Comparison of ENCODE assay signal across 22 mouse cellular contexts in the genomic region with DNA sequence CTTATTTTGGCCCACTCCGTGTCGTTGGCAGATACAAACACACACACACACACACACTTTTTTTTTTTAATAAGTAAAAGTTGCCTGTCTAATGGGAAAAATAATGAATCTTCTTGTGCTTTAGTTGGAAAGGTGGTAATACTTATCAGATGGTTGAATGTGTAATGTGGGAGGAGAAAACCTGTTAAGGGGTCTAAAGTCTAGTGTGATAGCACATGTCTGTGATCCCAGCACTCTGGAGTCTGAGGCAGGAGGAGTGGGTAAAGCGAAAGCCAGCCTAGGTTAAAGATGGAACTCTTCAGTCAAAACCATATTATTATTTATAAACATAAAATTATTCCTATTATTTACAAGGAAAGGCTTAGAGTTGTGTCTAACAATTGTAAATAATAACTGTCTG.
DNase-seq lines count a peak whose midpoint lies in the region; ATAC-seq and TF ChIP-seq lines count a peak whose summit lies in the region.
"Had no signal": no experiment of that assay in that cellular context is flagged by ENCODE, and none has a peak within 500 bp of the region (broad histone marks: within the 10 kb centered on the region; RNA-seq: fewer than 3 reads in every experiment).

No protein-coding gene starts in this region.

- H3K27me3 ChIP-seq in intestine, embryonic 15.5 days (replicated peaks): no peaks in the 10 kb centered on the region
- no peaks in the 10 kb centered on the region for H3K27me3 ChIP-seq in intestine, postnatal 0 days (replicated peaks; ENCODE audit: control insufficient read depth, insufficient read depth, low read length)
- H3K27me3 ChIP-seq in intestine, embryonic 16.5 days (replicated peaks; ENCODE audit: control insufficient read depth, insufficient read depth, low read length): no peaks in the 10 kb centered on the region
- H3K27me3 ChIP-seq in limb, embryonic 10.5 days (ENCODE audit: low read depth, poor library complexity, severe bottlenecking): no peaks in the 10 kb centered on the region
- H3K27me3 ChIP-seq: CH12.LX, Patski had no signal

- WGBS in intestine, embryonic 15.5 days: 88% methylated on average over 3 of the region's 3 CpGs
- WGBS in intestine, postnatal 0 days: 75% methylated on average over 3 of the region's 3 CpGs
- 85% methylated on average over 3 of the region's 3 CpGs for WGBS in intestine, embryonic 16.5 days
- WGBS in limb, embryonic 10.5 days: 93% methylated on average over 3 of the region's 3 CpGs

- DNase-seq in limb, embryonic 10.5 days (ENCODE audit: low spot score): no peak
- no peak for DNase-seq in adrenal gland, postnatal 4 days (ENCODE audit: low spot score in 2 of 2)
- DNase-seq in thymus, postnatal 25 days: no peak
- DNase-seq: adrenal gland, adult 2 months; adrenal gland, adult 8-10 months; adrenal gland, postnatal 10 days; adrenal gland, postnatal 14 days; adrenal gland, postnatal 25 days; adrenal gland, postnatal 36 days; B cell, adult 2 months; cerebellum, adult 11 months; cerebellum, adult 11-12 months; cerebellum, adult 18-20 months; cerebellum, adult 2 months had no signal

- H3K36me3 ChIP-seq in intestine, embryonic 15.5 days: no peaks in the 10 kb centered on the region
- no peaks in the 10 kb centered on the region for H3K36me3 ChIP-seq in intestine, postnatal 0 days (ENCODE audit: control insufficient read depth, insufficient read depth)
- H3K36me3 ChIP-seq in intestine, embryonic 16.5 days (ENCODE audit: control insufficient read depth, insufficient read depth, low read length): no peaks in the 10 kb centered on the region
- H3K36me3 ChIP-seq in limb, embryonic 10.5 days: peaks cover 8% of the 10 kb centered on the region

- no peak for TF ChIP-seq CTCF in intestine, postnatal 0 days (IDR thresholded peaks at IDR 0.05; ENCODE audit: low read depth)

- H3K9me3 ChIP-seq in intestine, embryonic 15.5 days: no peaks in the 10 kb centered on the region
- H3K9me3 ChIP-seq in intestine, postnatal 0 days (ENCODE audit: control insufficient read depth): no peaks in the 10 kb centered on the region
- no peaks in the 10 kb centered on the region for H3K9me3 ChIP-seq in intestine, embryonic 16.5 days (ENCODE audit: control insufficient read depth, low read length)
- H3K9me3 ChIP-seq in limb, embryonic 10.5 days (replicated peaks): no peaks in the 10 kb centered on the region
- H3K9me3 ChIP-seq: G1E had no signal

- H3K4me1 ChIP-seq in intestine, embryonic 15.5 days (replicated peaks): 0 out of 2 replicates have a peak, but pooled peaks cover 4% of the 10 kb centered on the region
- peaks cover 4% of the 10 kb centered on the region; the same call in 1 of the 2 replicates for H3K4me1 ChIP-seq in intestine, postnatal 0 days (replicated peaks; ENCODE audit: control insufficient read depth, insufficient read depth, low read length)
- H3K4me1 ChIP-seq in intestine, embryonic 16.5 days (ENCODE audit: control insufficient read depth, insufficient read depth, low read length): peaks cover 5% of the 10 kb centered on the region
- H3K4me1 ChIP-seq in limb, embryonic 10.5 days: peaks cover 9% of the 10 kb centered on the region; the same call in 1 of the 2 replicates

- no peak overlapping the region for H3K4me2 ChIP-seq in intestine, embryonic 15.5 days (replicated peaks)
- H3K4me2 ChIP-seq in intestine, postnatal 0 days (replicated peaks; ENCODE audit: low read depth): no peak overlapping the region
- H3K4me2 ChIP-seq in intestine, embryonic 16.5 days (ENCODE audit: low read depth, low read length): no peak overlapping the region

- peak; percentile 61; the same call in 1 of the 2 replicates for ATAC-seq in intestine, embryonic 15.5 days
- ATAC-seq in intestine, postnatal 0 days: no peak; the same call in 1 of the 2 replicates
- ATAC-seq in intestine, embryonic 16.5 days: peak; percentile 76; the same call in 1 of the 2 replicates
- ATAC-seq: activated CD4-positive, CD25-positive, alpha-beta regulatory T cell, adult 4 months; CD4-positive, CD25-positive, alpha-beta regulatory T cell, adult 4 months; Patski had no signal

- no peak overlapping the region for H3K4me3 ChIP-seq in intestine, embryonic 15.5 days (replicated peaks)
- H3K4me3 ChIP-seq in intestine, postnatal 0 days (ENCODE audit: low read depth, low read length): no peak overlapping the region
- H3K4me3 ChIP-seq in intestine, embryonic 16.5 days (ENCODE audit: low read length): no peak overlapping the region
- H3K4me3 ChIP-seq in limb, embryonic 10.5 days: no peak overlapping the region

- no peak overlapping the region for H3K9ac ChIP-seq in intestine, embryonic 15.5 days
- no peak overlapping the region for H3K9ac ChIP-seq in intestine, postnatal 0 days (ENCODE audit: low read depth, low read length)
- no peak overlapping the region for H3K9ac ChIP-seq in intestine, embryonic 16.5 days (ENCODE audit: low read depth, low read length)

- no peak overlapping the region for H3K27ac ChIP-seq in intestine, embryonic 15.5 days
- H3K27ac ChIP-seq in intestine, postnatal 0 days (ENCODE audit: low read depth, low read length): no peak overlapping the region
- no peak overlapping the region for H3K27ac ChIP-seq in intestine, embryonic 16.5 days (ENCODE audit: low read length)
- H3K27ac ChIP-seq in limb, embryonic 10.5 days: peak overlapping the region; percentile 77; the same call in 1 of the 2 replicates
